39 mouse cellular contexts compared by ENCODE assay signal in genomic region chr9:78070496-78070895, GRCm38 (mm10). TPM values are rescaled to one million over a fixed set of nuclear protein-coding genes. Genes with fewer than 3 reads are reported as not detected.
"Had no signal": no experiment of that assay in that cellular context is flagged by ENCODE, and none has a peak within 500 bp of the region (broad histone marks: within the 10 kb centered on the region; RNA-seq: fewer than 3 reads in every experiment).

No protein-coding gene starts in this region.

- H3K4me3 ChIP-seq: embryonic facial prominence, embryonic 10.5 days; embryonic facial prominence, embryonic 12.5 days; embryonic facial prominence, embryonic 13.5 days; embryonic facial prominence, embryonic 15.5 days; erythroblast, embryonic 14.5 days; forebrain, embryonic 10.5 days; forebrain, embryonic 12.5 days; forebrain, embryonic 13.5 days; forebrain, embryonic 15.5 days; gastrocnemius, adult 2 months; heart, adult 2 months had no signal

- H3K4me1 ChIP-seq: embryonic facial prominence, embryonic 10.5 days; embryonic facial prominence, embryonic 12.5 days; embryonic facial prominence, embryonic 13.5 days; embryonic facial prominence, embryonic 15.5 days; forebrain, embryonic 10.5 days; forebrain, embryonic 12.5 days; forebrain, embryonic 13.5 days; forebrain, embryonic 15.5 days had no signal

- H3K36me3 ChIP-seq: embryonic facial prominence, embryonic 10.5 days; embryonic facial prominence, embryonic 12.5 days; embryonic facial prominence, embryonic 13.5 days; embryonic facial prominence, embryonic 15.5 days; forebrain, embryonic 10.5 days; forebrain, embryonic 12.5 days; forebrain, embryonic 15.5 days had no signal

- DNase-seq: cerebellum, adult 2 months; cerebellum, adult 8-10 months; cerebellum, adult 9-10 months; cerebellum, adult 9-11 months; cerebellum, postnatal 10 days; cerebellum, postnatal 14 days; cerebellum, postnatal 25 days; cerebellum, postnatal 36 days; embryo, embryonic 11 days; forebrain, postnatal 0 days; gastrocnemius, adult 2 months; gastrocnemius, postnatal 10 days; gastrocnemius, postnatal 14 days; gastrocnemius, postnatal 25 days; gastrocnemius, postnatal 36 days; heart, adult 18-20 months; heart, adult 2 months had no signal

- H3K27me3 ChIP-seq: embryonic facial prominence, embryonic 12.5 days; embryonic facial prominence, embryonic 13.5 days; embryonic facial prominence, embryonic 15.5 days; forebrain, embryonic 12.5 days; forebrain, embryonic 13.5 days; forebrain, embryonic 15.5 days had no signal

- ATAC-seq: forebrain, embryonic 13.5 days; forebrain, embryonic 14.5 days; forebrain, embryonic 15.5 days; forebrain, embryonic 16.5 days; forebrain, postnatal 0 days had no signal

- H3K9ac ChIP-seq: embryonic facial prominence, embryonic 12.5 days; embryonic facial prominence, embryonic 13.5 days; embryonic facial prominence, embryonic 15.5 days; forebrain, embryonic 12.5 days; forebrain, embryonic 13.5 days; forebrain, embryonic 15.5 days; forebrain, postnatal 0 days had no signal

- H3K4me2 ChIP-seq: embryonic facial prominence, embryonic 12.5 days; embryonic facial prominence, embryonic 13.5 days; embryonic facial prominence, embryonic 15.5 days; forebrain, embryonic 12.5 days; forebrain, embryonic 13.5 days; forebrain, embryonic 15.5 days had no signal

- H3K27ac ChIP-seq: embryonic facial prominence, embryonic 10.5 days; embryonic facial prominence, embryonic 12.5 days; embryonic facial prominence, embryonic 13.5 days; embryonic facial prominence, embryonic 15.5 days; forebrain, embryonic 10.5 days; forebrain, embryonic 12.5 days; forebrain, embryonic 13.5 days; forebrain, embryonic 15.5 days; gastrocnemius, adult 2 months; heart, adult 2 months had no signal

- H3K9me3 ChIP-seq: embryonic facial prominence, embryonic 10.5 days; embryonic facial prominence, embryonic 12.5 days; embryonic facial prominence, embryonic 13.5 days; embryonic facial prominence, embryonic 15.5 days; forebrain, embryonic 10.5 days; forebrain, embryonic 12.5 days; forebrain, embryonic 13.5 days; forebrain, embryonic 15.5 days had no signal

RNA-seq across cellular contexts. Expression of gene Gcm1, which starts 18.8 kb away (rescaled TPM):
- total RNA-seq: common myeloid progenitor, adult 5-6 weeks; forebrain, postnatal 0 days; gastrocnemius, adult 18-20 months; gastrocnemius, adult 2 months; gastrocnemius, adult 8-10 months; gastrocnemius, postnatal 10 days; gastrocnemius, postnatal 14 days; gastrocnemius, postnatal 25 days; gastrocnemius, postnatal 36 days; gastrocnemius, postnatal 4 days; granulocyte monocyte progenitor cell, adult 5-6 weeks; heart, adult 18-20 months; heart, adult 2 months; heart, adult 8-10 months had no signal
- polyA plus RNA-seq: cerebellum, adult 2 months; cortical plate, adult 2 months; embryonic facial prominence, embryonic 11.5 days; embryonic facial prominence, embryonic 15.5 days; erythroblast, embryonic 14.5 days; forebrain, embryonic 10.5 days; forebrain, embryonic 11.5 days; forebrain, embryonic 12.5 days; forebrain, embryonic 13.5 days; forebrain, embryonic 14.5 days; forebrain, embryonic 15.5 days; forebrain, embryonic 16.5 days; forebrain, postnatal 0 days; frontal cortex, adult 2 months; gonadal fat pad, adult 2 months; heart, adult 2 months had no signal
